Mouse (Mus musculus): ENCODE data around the gene Uck1.

Uck1 gene

GRCm38 (mm10) chr2:32258887-32259533, 949 bp downstream of the Uck1 start:
- no peak for DNase-seq (ENCODE audit: low spot score)

- no peak for DNase-seq (ENCODE audit: low spot score)
Measured at GRCm38 (mm10) chr2:32256273-32256672, 3.7 kb downstream of the Uck1 start.

- no peak for DNase-seq (ENCODE audit: low spot score)
Measured at GRCm38 (mm10) chr2:32254563-32254962, 5.4 kb downstream of the Uck1 start.

GRCm38 (mm10) chr2:32253352-32253751, 6.6 kb downstream of the Uck1 start:
- no peak for DNase-seq (ENCODE audit: low spot score)

- DNase-seq (ENCODE audit: low spot score): peak; percentile 55
Measured at GRCm38 (mm10) chr2:32252658-32253057, 7.3 kb downstream of the Uck1 start.

GRCm38 (mm10) chr2:32251791-32252527, 8.0 kb downstream of the Uck1 start:
- DNase-seq (ENCODE audit: low spot score): peak; percentile 47

GRCm38 (mm10) chr2:32248377-32249361, 11.3 kb downstream of the Uck1 start:
- peak; percentile 36 for DNase-seq (ENCODE audit: low spot score)

- DNase-seq (ENCODE audit: low spot score): no peak
Measured at GRCm38 (mm10) chr2:32246741-32247140, 13.2 kb downstream of the Uck1 start.

GRCm38 (mm10) chr2:32242986-32243385, 17.0 kb downstream of the Uck1 start:
- no peak for DNase-seq (ENCODE audit: low spot score)

- DNase-seq (ENCODE audit: low spot score): no peak
Measured at GRCm38 (mm10) chr2:32240591-32240990, 19.4 kb downstream of the Uck1 start.

GRCm38 (mm10) chr2:32238708-32239435, 21.1 kb downstream of the Uck1 start:
- no peak for DNase-seq (ENCODE audit: low spot score)

- no peak for DNase-seq (ENCODE audit: low spot score)
Measured at GRCm38 (mm10) chr2:32237571-32237970, 22.4 kb downstream of the Uck1 start.

GRCm38 (mm10) chr2:32236760-32237487, 23.0 kb downstream of the Uck1 start:
- DNase-seq (ENCODE audit: low spot score): peak; percentile 59

GRCm38 (mm10) chr2:32235886-32236759, 23.8 kb downstream of the Uck1 start, which contains the start of gene Pomt1:
Pomt1 (plus strand) TSS chr2:32236590.
- peak; percentile 89 for DNase-seq (ENCODE audit: low spot score)

- DNase-seq (ENCODE audit: low spot score): no peak
Measured at GRCm38 (mm10) chr2:32235433-32235832, 24.5 kb downstream of the Uck1 start.

GRCm38 (mm10) chr2:32222057-32222456, 37.9 kb downstream of the Uck1 start:
- DNase-seq (ENCODE audit: low spot score): no peak

- no peak for DNase-seq (ENCODE audit: low spot score)
Measured at GRCm38 (mm10) chr2:32221577-32221976, 38.4 kb downstream of the Uck1 start.

GRCm38 (mm10) chr2:32220969-32221368, 39.0 kb downstream of the Uck1 start:
- DNase-seq (ENCODE audit: low spot score): no peak

- no peak for DNase-seq (ENCODE audit: low spot score)
Measured at GRCm38 (mm10) chr2:32220021-32220420, 39.9 kb downstream of the Uck1 start.

- DNase-seq (ENCODE audit: low spot score): no peak
Measured at GRCm38 (mm10) chr2:32219501-32219900, 40.5 kb downstream of the Uck1 start.

Data from lung, postnatal 25 days (tissue).